Mouse (Mus musculus) cerebellum, adult 11 months (tissue): ENCODE results near the gene Ybx3.

ENCODE experiments used
- DNase-seq: peaks from one replicate; pipeline ENCODE4 v3.0.0; 2022

The Ybx3 gene

DNA sequence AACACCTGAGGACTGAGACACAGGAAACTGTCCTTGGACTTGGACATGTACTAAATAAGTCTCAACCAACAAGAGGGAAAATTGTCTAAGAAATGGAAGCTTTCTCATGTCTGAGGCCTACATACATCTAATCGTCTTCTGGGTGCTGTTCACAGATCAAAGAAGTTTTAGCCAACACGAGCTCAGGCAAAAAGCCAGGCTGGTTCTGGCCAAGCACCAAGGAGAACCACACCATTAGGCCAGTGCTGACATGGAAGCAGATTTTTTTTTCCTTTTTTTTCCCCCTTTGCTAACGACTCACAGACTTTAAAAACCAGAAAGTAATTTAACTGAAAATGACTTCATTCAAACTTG, 5.3 kb downstream of the Ybx3 start:
- peak; percentile 38 for DNase-seq

DNA sequence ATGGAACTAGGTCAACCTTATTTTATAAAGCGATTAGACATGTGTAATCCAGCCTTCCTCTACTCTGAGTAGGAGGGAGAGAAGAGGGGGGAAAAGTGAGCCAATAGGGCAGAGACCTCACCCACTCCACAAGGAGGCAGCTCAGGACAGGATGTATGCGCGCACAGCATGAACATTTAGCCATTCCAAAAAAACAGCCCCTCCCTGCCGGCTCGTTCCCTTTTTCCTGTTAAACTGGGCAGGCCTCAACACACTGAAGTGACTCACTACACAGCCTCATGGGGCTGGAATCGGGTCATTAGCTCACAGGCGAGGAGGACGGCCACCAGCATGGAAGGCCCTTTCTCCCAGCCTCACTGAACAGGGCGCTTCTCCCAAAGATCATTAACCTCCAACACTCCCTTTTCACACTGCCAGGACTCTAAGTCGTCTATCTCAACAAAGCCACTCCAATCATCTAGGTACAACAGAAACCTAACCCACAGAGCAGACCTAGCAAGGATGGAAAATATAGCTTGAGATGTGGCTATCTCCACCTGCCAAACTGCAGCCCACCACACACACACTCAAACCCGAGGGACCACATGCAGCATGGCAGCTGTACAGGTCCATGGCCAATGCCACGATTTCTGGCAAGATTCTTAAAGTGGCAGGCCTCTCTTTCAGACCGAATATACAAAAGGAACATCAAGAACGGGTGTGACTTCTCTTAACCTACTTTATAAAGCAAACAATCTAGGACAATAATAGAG, 5.9 kb downstream of the Ybx3 start:
- peak; percentile 53 for DNase-seq

DNA sequence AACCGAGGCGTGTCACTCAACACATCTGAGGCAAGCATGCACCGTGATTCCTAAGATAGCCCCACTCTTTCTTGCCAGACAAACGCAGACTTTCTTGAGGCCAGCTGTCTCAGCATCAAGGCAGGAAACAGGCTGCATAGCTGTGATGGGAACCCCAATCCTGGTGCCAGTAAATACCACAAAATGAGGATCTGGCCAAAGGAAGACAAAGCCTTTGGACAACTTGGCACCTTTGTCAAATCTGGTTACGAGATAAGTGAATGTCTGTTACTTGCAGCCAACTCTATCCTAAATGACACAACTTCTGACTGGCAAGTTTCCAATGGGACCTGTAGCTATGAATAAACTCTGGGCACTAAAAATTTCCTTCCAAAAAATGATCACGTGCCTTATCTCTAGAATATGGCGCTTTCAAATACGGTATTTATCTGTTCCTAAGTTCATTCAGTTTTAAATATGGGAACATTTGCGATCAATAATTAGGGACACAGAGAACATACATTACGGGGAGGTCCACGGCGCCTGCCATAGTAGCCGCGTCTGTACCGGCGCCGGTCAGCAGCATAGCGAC, 9.3 kb downstream of the Ybx3 start:
- DNase-seq = no peak

GRCm38 (mm10) chr6:131377378-131377777, 10.9 kb downstream of the Ybx3 start:
- no peak for DNase-seq

DNA sequence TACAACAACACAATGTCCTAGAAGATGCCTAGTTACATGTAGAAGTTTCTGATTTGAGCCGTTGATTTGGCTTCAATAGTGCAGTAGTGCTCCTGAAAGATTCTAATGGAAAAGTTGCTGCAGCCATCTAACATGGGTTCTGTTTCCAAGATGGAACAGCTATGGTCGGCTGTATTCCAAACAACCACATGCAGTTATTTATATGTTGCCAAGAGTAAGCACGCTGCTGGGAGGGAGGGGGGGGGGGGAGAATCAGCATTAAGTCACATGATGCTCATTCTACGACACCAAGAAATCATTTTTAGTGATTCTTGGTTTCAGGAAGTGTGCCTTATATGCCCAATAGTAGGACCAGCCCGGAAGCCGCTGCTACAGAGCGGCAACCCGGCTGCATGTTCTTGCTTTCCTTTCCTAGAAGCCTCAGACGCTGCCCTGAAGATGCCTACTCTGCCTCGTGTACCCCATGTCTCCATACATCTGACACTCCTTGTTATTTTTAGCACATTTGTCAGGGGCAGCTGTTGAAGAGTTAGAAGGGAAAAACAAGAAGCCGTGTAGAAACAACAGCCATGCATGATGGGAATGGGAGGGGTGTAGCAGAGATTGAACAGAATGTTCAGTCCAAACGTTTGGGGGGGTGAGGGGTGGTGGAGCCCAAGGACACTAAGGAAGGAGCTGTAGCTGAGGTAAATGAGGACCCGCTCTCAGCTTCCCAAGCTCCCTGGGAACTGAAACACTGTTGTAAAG, 13.5 kb downstream of the Ybx3 start:
- no peak for DNase-seq

DNA sequence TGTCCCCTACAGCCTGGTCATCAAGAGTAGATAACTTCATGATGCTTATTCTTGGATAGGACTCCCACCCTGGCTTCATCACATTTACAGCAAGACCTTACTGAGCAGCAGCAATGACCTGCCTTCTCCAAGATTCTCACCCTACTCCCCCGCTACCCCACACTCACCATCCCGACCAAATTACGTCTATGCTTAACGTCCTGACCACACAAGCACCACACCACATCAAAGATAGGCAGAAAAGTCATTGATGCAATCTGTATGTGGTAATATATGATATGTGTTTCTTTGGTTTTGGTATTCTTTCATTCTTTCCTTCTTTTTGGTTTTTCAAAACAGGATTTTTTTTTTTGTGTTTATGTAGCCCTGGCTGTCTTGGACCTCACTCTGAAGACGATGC, 15.1 kb downstream of the Ybx3 start:
- no peak for DNase-seq

DNA sequence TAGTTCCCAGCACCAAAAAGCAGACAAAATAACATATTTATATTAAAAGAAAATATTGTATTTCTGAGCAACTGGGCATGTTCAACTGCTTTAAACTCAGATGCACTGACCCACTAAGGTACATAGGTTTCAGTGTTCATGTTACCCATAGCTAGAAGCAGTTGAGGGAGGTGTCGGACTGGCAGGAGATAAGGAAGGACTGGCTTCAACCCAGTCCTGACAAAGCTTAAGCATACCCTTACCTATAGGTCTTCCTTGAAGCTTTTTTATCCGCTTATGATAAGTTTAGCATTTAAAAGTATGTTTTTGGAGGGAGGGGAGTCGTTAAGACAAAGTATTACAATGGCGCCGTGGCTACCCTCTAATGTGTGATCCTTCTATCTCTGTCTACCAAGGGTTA, 17.5 kb downstream of the Ybx3 start:
- DNase-seq = no peak

DNA sequence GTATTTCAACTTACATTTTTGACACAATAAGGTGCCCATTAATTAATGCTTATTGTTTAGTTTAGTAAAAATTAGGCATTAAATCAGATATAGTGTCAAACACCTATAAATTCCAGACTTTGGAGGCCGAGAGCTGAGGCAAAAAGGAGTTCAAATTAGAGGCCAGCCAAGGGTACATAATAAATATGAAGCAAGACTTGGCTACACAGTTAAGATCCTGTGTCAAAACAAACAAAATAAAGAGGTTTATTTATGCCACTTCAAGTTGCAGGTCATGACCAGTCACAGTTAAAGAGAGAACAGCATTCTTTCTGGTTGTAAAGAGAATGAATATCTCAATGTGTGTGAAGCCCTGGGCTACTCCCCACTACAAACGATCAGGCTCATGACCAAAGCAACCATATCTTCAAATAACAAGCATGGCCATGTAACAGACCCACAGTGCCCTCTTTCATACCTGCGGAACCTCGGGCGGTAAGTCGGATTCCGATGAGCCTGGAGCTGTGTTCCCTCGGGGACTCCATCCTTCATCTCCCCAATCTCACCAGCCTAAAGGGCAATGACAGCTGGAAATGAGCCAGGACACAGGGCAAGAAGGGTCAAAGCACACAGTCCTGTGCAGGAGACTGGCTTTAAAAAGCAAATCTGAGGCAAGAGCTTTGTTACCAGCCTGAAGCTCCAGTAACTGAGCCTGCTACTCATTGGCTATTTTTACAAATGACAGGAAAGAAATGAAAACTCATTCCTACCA, 18.2 kb downstream of the Ybx3 start:
- DNase-seq = no peak

GRCm38 (mm10) chr6:131367101-131367500, 21.2 kb downstream of the Ybx3 start:
- DNase-seq = no peak

- DNase-seq = no peak
Measured at GRCm38 (mm10) chr6:131364353-131364752, 23.9 kb downstream of the Ybx3 start.

- no peak for DNase-seq
Measured at GRCm38 (mm10) chr6:131362987-131363765, 25.1 kb downstream of the Ybx3 start.

DNA sequence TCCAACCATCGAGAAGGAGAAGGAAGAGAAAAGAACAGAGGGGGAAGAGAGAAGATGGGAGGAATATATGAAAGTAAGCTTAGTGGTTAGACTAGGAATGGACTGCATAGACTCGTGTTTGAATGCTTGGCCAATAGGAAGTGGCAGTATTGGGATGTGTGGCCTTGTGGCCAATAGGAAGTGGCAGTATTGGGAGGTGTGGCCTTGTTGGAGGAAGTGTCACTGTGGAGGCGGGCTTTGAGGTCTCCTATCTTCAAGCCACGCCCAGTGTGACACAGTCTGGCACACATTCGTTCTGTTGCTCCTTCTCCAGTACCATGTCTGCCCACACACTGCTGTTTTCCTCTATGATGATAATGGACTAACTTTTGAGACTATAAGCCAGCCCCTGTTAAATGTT, 27.6 kb downstream of the Ybx3 start:
- DNase-seq = no peak

DNA sequence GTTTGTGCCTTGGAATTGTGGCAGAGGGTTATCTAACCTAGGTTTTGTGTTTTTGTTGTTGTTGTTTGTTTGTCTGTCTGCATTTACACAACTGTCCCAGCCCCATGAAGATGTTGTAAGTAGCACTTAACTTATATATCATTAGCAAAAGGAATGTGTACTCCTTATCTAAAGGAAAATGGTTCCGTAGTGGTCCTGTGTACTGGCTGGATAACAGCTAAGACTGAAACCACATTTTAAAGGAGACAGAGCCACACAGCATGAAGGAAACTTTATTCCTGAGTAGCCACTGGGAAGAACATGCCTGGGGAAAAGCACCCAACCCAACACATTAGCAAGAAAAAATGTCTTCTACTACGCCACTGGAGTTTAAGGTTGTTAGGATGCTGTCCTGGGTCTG, 28.7 kb downstream of the Ybx3 start:
- DNase-seq = no peak

DNA sequence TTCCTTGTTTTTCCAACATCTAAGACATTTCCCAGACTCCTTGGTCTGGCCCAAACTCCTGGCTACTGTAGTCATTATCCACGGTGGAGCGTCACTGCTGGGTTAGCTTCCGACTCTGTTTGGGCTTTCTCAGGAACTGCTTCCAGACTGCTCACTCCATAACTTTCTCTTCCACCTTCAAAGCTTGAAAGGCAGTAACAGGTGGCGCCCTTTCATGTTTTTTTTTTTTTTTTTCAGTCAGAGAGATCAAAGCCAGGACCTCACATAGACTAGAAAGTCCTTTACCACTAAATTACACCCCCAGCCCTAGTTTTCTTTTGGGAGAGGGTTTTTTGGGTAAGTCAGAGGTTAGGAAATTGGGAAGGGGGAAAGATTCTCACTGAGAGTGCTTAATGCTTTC, 33.4 kb downstream of the Ybx3 start:
- DNase-seq = no peak

- peak; percentile 64 for DNase-seq
Measured at GRCm38 (mm10) chr6:131353352-131353919, 34.8 kb downstream of the Ybx3 start, which contains the start of gene Styk1. Gene Styk1, minus strand, starts transcription at chr6:131353597.

- DNase-seq = no peak
Measured at GRCm38 (mm10) chr6:131347026-131347425, 41.2 kb downstream of the Ybx3 start.

DNA sequence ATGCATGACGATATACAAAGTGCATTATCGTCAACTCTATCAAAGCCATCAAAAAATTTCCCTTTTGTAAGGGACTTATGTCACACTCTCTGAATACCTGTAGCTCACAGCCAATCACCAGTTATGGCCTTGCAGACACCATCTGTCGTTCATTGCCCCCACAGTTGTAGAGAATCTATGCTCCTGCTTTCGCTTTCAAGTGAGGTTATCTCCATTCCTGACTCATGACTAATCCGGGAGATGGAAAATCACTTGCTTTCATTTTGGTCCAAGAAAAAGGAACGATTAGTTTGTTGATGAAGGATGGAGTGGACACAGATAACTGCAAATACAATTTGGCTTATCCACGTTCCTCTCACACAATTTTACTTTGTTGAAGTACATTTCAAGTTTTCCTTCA, 43.9 kb downstream of the Ybx3 start:
- DNase-seq = no peak

- DNase-seq = no peak
Measured at GRCm38 (mm10) chr6:131340082-131340481, 48.2 kb downstream of the Ybx3 start.

GRCm38 (mm10) chr6:131339309-131339708, 49.0 kb downstream of the Ybx3 start:
- DNase-seq = no peak

- DNase-seq = no peak
Measured at GRCm38 (mm10) chr6:131338787-131339186, 49.5 kb downstream of the Ybx3 start.

DNA sequence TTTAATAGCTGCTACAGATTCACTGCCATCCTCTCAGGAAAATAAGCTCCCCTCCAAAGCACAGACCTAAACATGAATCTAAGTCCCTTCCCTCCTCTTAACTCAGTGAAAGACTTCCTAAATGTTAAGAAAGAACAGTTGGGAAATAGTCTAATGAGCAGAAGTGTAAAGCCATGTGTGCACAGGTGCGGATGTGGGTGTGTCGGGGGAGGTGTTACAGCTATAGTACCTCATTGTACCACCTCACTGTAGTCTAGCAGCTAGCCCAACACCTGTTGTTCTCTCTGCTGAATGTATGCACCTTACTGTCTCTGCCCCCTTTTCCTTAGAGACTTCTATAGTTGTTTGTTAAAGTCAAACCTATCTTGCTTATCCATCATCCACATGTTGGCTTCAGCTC, 61.2 kb downstream of the Ybx3 start:
- DNase-seq = no peak
